Mouse (Mus musculus): ENCODE data around the gene 1700001O22Rik.

GRCm38 (mm10) chr2:30826825-30827748 lies 23.6 kb upstream of the 1700001O22Rik start:
- TF ChIP-seq EP300 (IDR thresholded peaks at IDR 0.05; ENCODE audit: insufficient read depth, low read depth, low read length) (no peak), POLR2A (IDR thresholded peaks at IDR 0.05; ENCODE audit: insufficient read depth, low read depth, low read length) (no peak), CTCF (IDR thresholded peaks at IDR 0.05) (peak; percentile 42)
